Mouse (Mus musculus) embryonic facial prominence, embryonic 14.5 days (tissue): ENCODE measurements around the gene Calm4. TPM values are rescaled to one million over a fixed set of nuclear protein-coding genes. Genes with fewer than 3 reads are reported as not detected.
"Not testable (repeated sequence)": the region's sequence is repeated elsewhere in the genome, so short reads cannot be mapped to it uniquely, and the experiment has no call there.

Source experiments
- ATAC-seq: fragments of 200-750 bp; cut with Nextera tagmentation; 2 replicates; pipeline ENCODE4 v1.8.0; 2017; ENCODE audit warnings: low read depth, moderate number of reproducible peaks, moderate TSS enrichment
- DNase-seq: peaks from one replicate; pipeline ENCODE4 v3.0.0-alpha.2; 2015; ENCODE audit warnings: low spot score
- H3K27ac ChIP-seq: fragments of 300-500 bp; sonication (generic); replicated peaks from 2 replicates; pipeline ENCODE4 v1.5.1; 2014; ENCODE audit warnings: low read depth, mild to moderate bottlenecking, low read length, moderate library complexity
- H3K27me3 ChIP-seq: fragments of 300-500 bp; sonication (generic); replicated peaks from 2 replicates; pipeline ENCODE4 v1.6.1; 2014; ENCODE audit warnings: low read length; ENCODE audit not compliant: control insufficient read depth, insufficient read depth
- H3K36me3 ChIP-seq: fragments of 300-500 bp; sonication (generic); 2 replicates; pipeline ENCODE4 v1.6.1; 2014; ENCODE audit warnings: low read length, mixed read lengths; ENCODE audit not compliant: control insufficient read depth, insufficient read depth
- H3K4me1 ChIP-seq: fragments of 300-500 bp; sonication (generic); 2 replicates; pipeline ENCODE4 v1.6.1; 2014; ENCODE audit warnings: antibody characterized with exemption, low read length; ENCODE audit not compliant: control insufficient read depth, insufficient read depth
- H3K4me2 ChIP-seq: fragments of 300-500 bp; sonication (generic); 2 replicates; pipeline ENCODE4 v1.6.1; 2014; ENCODE audit warnings: low read depth, mild to moderate bottlenecking, low read length, moderate library complexity, mixed read lengths
- H3K4me3 ChIP-seq: fragments of 300-500 bp; sonication (generic); 2 replicates; pipeline ENCODE4 v1.5.1; 2014; ENCODE audit warnings: low read depth, mild to moderate bottlenecking, low read length
- H3K9ac ChIP-seq: fragments of 300-500 bp; sonication (generic); 2 replicates; pipeline ENCODE4 v1.6.1; 2014; ENCODE audit warnings: low read depth, mild to moderate bottlenecking, low read length, moderate library complexity, mixed read lengths
- H3K9me3 ChIP-seq: fragments of 300-500 bp; sonication (generic); 2 replicates; pipeline ENCODE4 v1.6.1; 2016; ENCODE audit warnings: low read length; ENCODE audit not compliant: control insufficient read depth
- WGBS: fragments of 180-500 bp; shearing (Covaris S2); extraction: QIAGEN DNeasy Blood & Tissue Kit; methylation state at CpG from one replicate; pipeline ENCODE4 v1.1.7; 2014; 5-methylcytosine and 5-hydroxymethylcytosine counted together
- polyA plus RNA-seq: library from polyadenylated mRNA; unstranded; fragments of >200 nt; fragmentation: Nextera tagmentation; extraction: Ambion mirVana; gene quantifications from 2 replicates; pipeline ENCODE4 v1.2.1, GENCODE M21; 2014

Gene Calm4
- polyA plus RNA-seq, 1 experiment from 2014 or later: 99.1 TPM

GRCm38 (mm10) chr13:3840662-3841061, 3.1 kb downstream of the Calm4 start:
- not testable (repeated sequence) for H3K27me3 ChIP-seq, ATAC-seq, H3K4me2 ChIP-seq, H3K4me3 ChIP-seq, H3K27ac ChIP-seq, H3K4me1 ChIP-seq, H3K36me3 ChIP-seq, H3K9me3 ChIP-seq, DNase-seq, H3K9ac ChIP-seq

- no peaks in the 10 kb centered on the region for H3K36me3 ChIP-seq
- H3K4me3 ChIP-seq: no peak overlapping the region
- no peak overlapping the region for H3K9ac ChIP-seq
- 67% methylated on average over 1 of the region's 1 CpGs for WGBS
- H3K4me2 ChIP-seq: no peak overlapping the region
- ATAC-seq: no peak
- H3K27ac ChIP-seq: no peak overlapping the region
- H3K27me3 ChIP-seq: no peaks in the 10 kb centered on the region
- H3K4me1 ChIP-seq: no peaks in the 10 kb centered on the region
- no peaks in the 10 kb centered on the region for H3K9me3 ChIP-seq
- DNase-seq: no peak
Observed at GRCm38 (mm10) chr13:3850330-3850729, 12.8 kb downstream of the Calm4 start.

- H3K4me1 ChIP-seq, DNase-seq, ATAC-seq, H3K27me3 ChIP-seq, H3K36me3 ChIP-seq, H3K4me2 ChIP-seq, H3K27ac ChIP-seq, H3K9ac ChIP-seq, H3K9me3 ChIP-seq, H3K4me3 ChIP-seq: not testable (repeated sequence)
- 83% methylated on average over 3 of the region's 3 CpGs for WGBS
Observed at GRCm38 (mm10) chr13:3853648-3854333, 16.2 kb downstream of the Calm4 start, which contains the start of gene Calm5. TSS of gene Calm5 (plus strand) at chr13:3854173.

GRCm38 (mm10) chr13:3854856-3855255, 17.3 kb downstream of the Calm4 start:
- Histone ChIP-seq H3K9me3 (no peaks in the 10 kb centered on the region), H3K4me1 (no peaks in the 10 kb centered on the region), H3K36me3 (no peaks in the 10 kb centered on the region), H3K27me3 (no peaks in the 10 kb centered on the region), H3K4me2 (no peak overlapping the region), H3K9ac (no peak overlapping the region), H3K4me3 (no peak overlapping the region), H3K27ac (no peak overlapping the region)
- WGBS: 90% methylated on average over 2 of the region's 2 CpGs
- ATAC-seq: no peak
- DNase-seq: no peak

- DNase-seq (no peak), ATAC-seq (no peak)
- Histone ChIP-seq H3K9me3 (no peaks in the 10 kb centered on the region), H3K27ac (no peak overlapping the region), H3K4me3 (no peak overlapping the region), H3K4me2 (no peak overlapping the region), H3K9ac (no peak overlapping the region), H3K27me3 (no peaks in the 10 kb centered on the region), H3K4me1 (no peaks in the 10 kb centered on the region), H3K36me3 (no peaks in the 10 kb centered on the region)
- 73% methylated on average over 1 of the region's 1 CpGs for WGBS
Observed at GRCm38 (mm10) chr13:3856252-3856651, 18.7 kb downstream of the Calm4 start.

- H3K4me3 ChIP-seq: no peak overlapping the region
- DNase-seq (no peak), ATAC-seq (no peak)
- no peaks in the 10 kb centered on the region for H3K36me3 ChIP-seq
- H3K27me3 ChIP-seq: no peaks in the 10 kb centered on the region
- H3K9ac ChIP-seq: no peak overlapping the region
- no peaks in the 10 kb centered on the region for H3K4me1 ChIP-seq
- no peaks in the 10 kb centered on the region for H3K9me3 ChIP-seq
- H3K27ac ChIP-seq: no peak overlapping the region
- WGBS: 86% methylated on average over 8 of the region's 8 CpGs
- H3K4me2 ChIP-seq: no peak overlapping the region
Observed at GRCm38 (mm10) chr13:3861251-3861650, 23.7 kb downstream of the Calm4 start.

- H3K27ac ChIP-seq: no peak overlapping the region
- H3K36me3 ChIP-seq: no peaks in the 10 kb centered on the region
- H3K27me3 ChIP-seq: no peaks in the 10 kb centered on the region
- 79% methylated on average over 3 of the region's 3 CpGs for WGBS
- no peak for DNase-seq
- H3K4me3 ChIP-seq: no peak overlapping the region
- no peak for ATAC-seq
- no peak overlapping the region for H3K9ac ChIP-seq
- no peaks in the 10 kb centered on the region for H3K4me1 ChIP-seq
- no peak overlapping the region for H3K4me2 ChIP-seq
- H3K9me3 ChIP-seq: no peaks in the 10 kb centered on the region
Observed at GRCm38 (mm10) chr13:3862325-3862724, 24.8 kb downstream of the Calm4 start.

- Histone ChIP-seq H3K9me3 (no peaks in the 10 kb centered on the region), H3K4me2 (no peak overlapping the region), H3K9ac (no peak overlapping the region), H3K27me3 (no peaks in the 10 kb centered on the region), H3K36me3 (no peaks in the 10 kb centered on the region), H3K27ac (no peak overlapping the region), H3K4me3 (no peak overlapping the region), H3K4me1 (no peaks in the 10 kb centered on the region)
- no peak for DNase-seq
- 84% methylated on average over 10 of the region's 10 CpGs for WGBS
- no peak for ATAC-seq
Observed at GRCm38 (mm10) chr13:3862922-3863580, 25.5 kb downstream of the Calm4 start.
